Mouse (Mus musculus) 3134 (cell line): ENCODE results near the gene Arl6ip5.
A peak's percentile ranks its signal among the peaks of the same experiment; 100 is the strongest.
"Not testable (repeated sequence)": the region's sequence is repeated elsewhere in the genome, so short reads cannot be mapped to it uniquely, and the experiment has no call there.

Source experiments
- DNase-seq: peaks from one replicate; pipeline ENCODE4 v3.0.0-alpha.2; 2011; ENCODE audit warnings: low spot score; ENCODE audit not compliant: insufficient read length; ENCODE audit errors: extremely low read depth

The Arl6ip5 gene

GRCm38 (mm10) chr6:97222931-97223467 lies 12.5 kb downstream of the Arl6ip5 start:
- peak; percentile 59 for DNase-seq

DNA sequence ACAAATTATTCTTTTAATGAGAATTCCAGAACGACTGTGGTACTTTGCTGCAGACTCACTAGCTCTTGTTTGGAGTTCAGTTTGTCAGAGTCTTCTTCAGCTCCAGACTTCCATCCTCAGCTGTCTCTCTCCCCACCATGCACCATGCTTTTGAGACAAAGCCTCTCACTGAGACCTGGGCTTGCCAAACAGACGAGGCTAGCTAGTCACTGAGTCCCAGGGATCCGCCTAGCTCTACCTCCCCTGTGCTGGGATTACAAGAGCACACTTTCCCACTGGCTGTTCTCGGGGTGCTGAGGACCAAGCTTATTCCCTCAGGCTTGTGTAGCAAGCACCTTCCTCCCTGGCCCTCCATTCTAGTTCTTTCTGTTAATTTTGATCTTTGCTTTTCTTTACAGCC lies 13.1 kb downstream of the Arl6ip5 start:
- no peak for DNase-seq

DNA sequence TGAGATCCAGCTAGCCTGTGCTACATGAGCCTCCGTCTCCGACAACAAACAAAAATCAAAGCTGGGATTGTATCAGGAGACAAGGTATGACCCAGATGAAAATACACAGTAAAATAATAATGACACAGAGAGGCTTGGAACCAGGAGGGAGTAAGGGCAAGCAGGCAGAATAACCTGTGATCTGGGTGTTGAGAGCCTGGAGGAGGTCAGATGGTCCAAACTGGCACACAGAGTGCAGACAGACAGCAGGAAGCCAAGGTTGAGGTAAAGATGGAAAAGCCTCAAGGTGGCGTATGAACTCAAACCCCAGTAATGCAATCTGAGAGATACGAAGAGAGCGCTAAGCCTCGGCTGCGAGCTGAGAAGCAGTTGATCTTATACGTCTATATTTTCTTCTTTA lies 14.0 kb downstream of the Arl6ip5 start:
- DNase-seq: no peak

GRCm38 (mm10) chr6:97226083-97226491 lies 15.6 kb downstream of the Arl6ip5 start:
- no peak for DNase-seq

DNA sequence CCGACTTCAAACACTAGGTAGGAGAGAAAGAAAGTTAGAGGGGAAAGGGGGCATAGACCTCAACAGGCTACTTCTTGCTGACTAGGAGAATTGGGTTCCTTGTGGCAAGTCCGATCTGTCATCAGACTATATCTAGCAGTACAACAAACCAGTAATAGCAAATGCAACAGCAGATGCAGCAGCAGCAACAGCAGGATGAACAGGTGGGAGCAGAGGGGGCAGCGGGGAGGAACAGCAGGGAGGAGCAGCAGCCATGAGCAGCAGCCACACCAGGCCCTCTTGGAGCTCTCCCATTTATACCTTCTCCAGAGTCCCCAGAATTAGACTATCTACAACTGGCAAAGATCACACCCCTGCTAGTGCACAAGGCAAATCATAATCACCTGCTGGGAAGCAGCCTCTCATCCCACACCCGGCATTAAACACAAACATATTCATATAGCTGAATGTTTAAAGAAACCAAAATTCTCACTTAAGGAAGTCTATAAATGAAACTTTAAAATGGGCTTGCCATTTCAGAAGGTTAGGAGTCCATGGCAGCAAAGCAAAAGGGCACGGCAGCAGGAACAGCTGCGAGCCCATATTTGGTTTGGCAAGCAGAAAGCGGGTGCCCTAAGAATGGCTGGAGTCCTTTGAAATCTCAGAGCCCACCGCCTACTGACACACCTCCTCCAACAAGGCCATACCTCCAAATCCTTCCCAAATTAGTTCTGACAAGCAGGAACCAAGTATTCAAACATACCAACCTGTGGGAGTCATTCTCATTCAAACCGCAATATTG lies 16.8 kb downstream of the Arl6ip5 start:
- no peak for DNase-seq

GRCm38 (mm10) chr6:97234911-97235668 lies 24.6 kb downstream of the Arl6ip5 start:
- DNase-seq: no peak

DNA sequence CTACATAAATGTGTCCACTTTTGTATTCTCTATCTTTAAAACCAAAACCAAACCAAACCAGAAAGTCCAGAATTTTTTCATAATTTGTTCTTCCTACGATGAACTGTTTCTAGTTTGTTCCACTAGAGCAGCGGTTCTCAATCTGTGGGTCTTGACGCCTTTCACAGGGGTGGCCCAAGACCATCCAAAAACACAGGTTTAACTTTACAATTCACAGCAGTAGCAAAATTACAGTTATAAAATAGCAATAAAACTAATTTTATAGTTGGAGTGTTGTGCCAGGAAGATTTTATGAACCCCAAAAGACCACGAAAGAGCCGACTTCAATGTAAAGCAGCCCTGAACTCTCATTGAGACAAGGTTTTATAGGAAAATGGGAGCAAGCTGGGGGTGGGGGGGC lies 25.6 kb downstream of the Arl6ip5 start:
- no peak for DNase-seq

DNA sequence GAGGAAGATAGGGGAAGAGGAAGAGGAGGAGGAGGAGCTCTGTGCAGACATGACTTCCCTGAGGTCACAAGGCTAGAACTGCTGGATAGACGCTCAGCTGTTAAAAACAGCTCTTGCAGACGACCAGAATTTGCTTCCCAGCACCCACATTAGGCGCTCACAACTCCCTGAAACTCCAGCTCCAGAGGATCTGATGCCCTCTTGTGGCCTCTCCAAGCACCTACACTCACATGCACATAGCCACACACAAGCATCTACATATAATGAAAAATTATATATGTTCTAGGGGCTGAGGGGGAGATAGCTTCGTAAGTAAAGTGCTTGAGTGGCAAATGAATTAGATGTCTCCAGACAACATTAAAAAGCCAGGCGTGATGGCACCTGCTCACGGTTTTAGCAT lies 28.9 kb downstream of the Arl6ip5 start:
- DNase-seq: no peak

- no peak for DNase-seq
Measured at GRCm38 (mm10) chr6:97240092-97240491, 29.6 kb downstream of the Arl6ip5 start.

GRCm38 (mm10) chr6:97242522-97242921 lies 32.0 kb downstream of the Arl6ip5 start:
- no peak for DNase-seq

DNA sequence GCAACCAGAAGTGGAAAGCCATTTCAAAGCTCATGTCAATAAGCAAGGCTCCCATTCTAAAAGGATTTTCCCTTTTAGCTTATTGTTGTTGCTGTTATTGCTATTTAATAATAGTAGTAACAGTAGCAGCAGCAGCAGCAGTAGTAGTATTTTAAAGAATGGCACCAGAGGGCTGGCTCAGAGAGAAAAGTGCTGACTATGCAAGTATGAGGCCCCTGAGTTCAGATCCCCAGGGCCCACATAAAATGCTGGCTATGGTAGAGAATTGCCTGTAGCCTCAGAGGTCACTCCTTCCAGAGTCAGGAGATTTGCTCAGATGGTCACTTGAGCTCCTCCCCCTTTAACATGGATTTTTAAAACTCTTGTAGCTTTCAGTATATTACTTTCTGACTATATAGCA lies 34.7 kb downstream of the Arl6ip5 start:
- no peak for DNase-seq

DNA sequence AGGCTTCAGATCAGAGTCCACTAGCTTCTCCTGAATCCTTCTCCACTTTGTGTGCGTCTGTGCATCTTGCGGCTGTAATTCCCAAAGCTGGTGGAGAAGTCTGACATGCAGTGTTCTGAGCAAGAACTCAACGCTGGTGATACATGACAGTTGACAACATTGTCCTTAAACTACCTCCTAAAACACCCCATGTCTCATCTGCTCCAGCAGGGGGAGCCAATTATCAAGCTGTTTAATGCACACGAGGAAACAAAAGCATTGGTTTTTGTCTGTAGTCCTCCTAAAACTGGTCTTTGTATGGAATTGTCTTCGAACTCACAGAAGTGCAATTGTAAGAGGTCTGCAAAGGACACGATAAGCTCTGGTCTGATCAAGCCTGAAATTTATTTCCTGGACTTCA lies 40.5 kb downstream of the Arl6ip5 start:
- no peak for DNase-seq

GRCm38 (mm10) chr6:97252086-97252485 lies 41.6 kb downstream of the Arl6ip5 start:
- DNase-seq: no peak

- DNase-seq: no peak
Measured at GRCm38 (mm10) chr6:97252711-97253221, 42.3 kb downstream of the Arl6ip5 start, which contains the start of gene Lmod3. TSS of gene Lmod3 (minus strand) at chr6:97252759.

- DNase-seq: no peak
Measured at GRCm38 (mm10) chr6:97258489-97258888, 48.0 kb downstream of the Arl6ip5 start.

GRCm38 (mm10) chr6:97259926-97260325 lies 49.4 kb downstream of the Arl6ip5 start:
- not testable (repeated sequence) for DNase-seq

- no peak for DNase-seq
Measured at GRCm38 (mm10) chr6:97262229-97262628, 51.7 kb downstream of the Arl6ip5 start.

DNA sequence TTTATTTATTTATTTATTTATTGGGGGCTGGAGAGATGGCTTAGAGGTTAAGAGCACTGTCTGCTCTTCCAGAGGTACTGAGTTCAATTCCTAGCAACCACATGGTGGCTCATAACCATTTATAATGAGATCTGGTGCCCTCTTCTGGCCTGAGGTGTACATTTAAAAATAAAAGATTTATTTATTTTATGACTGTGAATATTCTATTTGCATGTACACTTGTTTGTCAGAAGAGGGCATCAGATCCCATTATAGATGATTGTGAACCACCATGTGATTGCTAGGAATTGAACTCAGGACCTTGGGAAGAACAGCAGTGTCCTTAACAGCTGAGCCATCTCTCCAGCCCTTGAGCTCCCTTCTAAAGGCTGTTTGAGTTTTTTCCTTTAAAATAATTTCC lies 53.3 kb downstream of the Arl6ip5 start:
- peak; percentile 21 for DNase-seq

- no peak for DNase-seq
Measured at GRCm38 (mm10) chr6:97265240-97265639, 54.8 kb downstream of the Arl6ip5 start.

DNA sequence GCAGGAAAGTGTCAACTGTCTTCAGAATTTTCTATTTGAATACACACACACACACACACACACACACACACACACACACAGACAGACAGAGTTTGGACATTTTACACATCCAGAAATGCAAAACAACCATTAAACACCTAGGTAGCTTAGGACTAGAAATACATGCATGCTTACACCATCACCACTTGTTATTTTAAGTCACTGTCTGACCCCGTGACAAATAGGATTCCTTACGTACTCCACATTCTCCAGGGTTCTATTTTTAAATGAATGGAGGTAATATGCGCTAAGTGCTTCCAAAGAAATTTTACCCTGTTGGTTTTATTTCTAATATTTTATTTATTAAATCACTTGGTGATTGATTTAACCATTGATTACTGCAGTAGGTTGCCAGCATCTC lies 55.2 kb downstream of the Arl6ip5 start:
- no peak for DNase-seq

DNA sequence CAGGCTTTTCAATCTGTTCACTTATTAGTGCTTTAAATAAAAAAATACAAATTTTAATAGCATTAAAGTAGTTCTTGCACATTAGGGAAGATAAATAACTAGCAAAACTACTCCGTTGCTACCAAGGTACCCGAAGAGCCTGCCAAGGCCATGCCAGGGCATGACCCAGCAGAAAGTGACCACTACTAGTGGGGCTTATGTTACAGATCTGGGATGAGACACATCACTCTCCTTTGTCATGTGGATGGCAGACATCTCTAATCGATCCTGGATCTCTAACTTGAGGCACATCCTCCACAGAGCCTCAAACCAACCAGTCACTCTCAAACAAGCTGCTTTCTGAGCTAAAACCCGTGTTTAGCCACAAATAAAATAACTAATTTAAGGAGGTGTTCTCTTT lies 56.2 kb downstream of the Arl6ip5 start:
- DNase-seq: no peak

DNA sequence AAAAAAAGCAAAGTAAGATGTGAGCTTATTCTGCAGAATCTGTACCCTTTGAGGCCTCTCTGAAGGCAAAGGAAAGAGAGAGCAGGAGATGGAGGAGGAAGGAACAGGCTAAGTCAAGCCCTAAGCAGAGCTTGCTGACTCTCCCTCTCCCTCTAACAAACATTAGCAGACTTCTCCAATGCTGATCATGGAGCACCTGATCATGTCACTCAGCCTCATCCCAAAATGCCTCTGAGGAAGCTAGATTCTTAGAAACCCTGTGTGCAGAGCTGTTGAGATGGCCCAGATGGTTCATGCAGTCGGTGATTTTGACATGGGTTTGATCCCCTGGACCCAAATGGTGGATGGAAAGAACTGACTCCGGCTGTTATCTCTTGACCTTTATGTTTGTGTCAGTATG lies 56.6 kb downstream of the Arl6ip5 start:
- no peak for DNase-seq
